Mouse (Mus musculus) mature B cell (primary cell): ENCODE measurements around the gene Sepsecs.
"Not testable (repeated sequence)": the region's sequence is repeated elsewhere in the genome, so short reads cannot be mapped to it uniquely, and the experiment has no call there.

ENCODE experiments used
- in situ Hi-C: fragments of 300-500 bp; cut with MboI; formaldehyde crosslinking; loops from 2 replicates; pipeline ENCODE4 v1.14.3; 2019

Gene Sepsecs

GRCm38 (mm10) chr5:52669426-52670191, at the start of gene Sepsecs:
Gene Sepsecs, minus strand, starts transcription at chr5:52669708.
- in situ Hi-C loops: no loop called here

- in situ Hi-C loops: no loop called here
Measured at GRCm38 (mm10) chr5:52716742-52717448, 47.4 kb upstream of the Sepsecs start.

GRCm38 (mm10) chr5:52712704-52713103, 43.2 kb upstream of the Sepsecs start:
- in situ Hi-C loops: no loop called here

- in situ Hi-C loops: no loop called here
Measured at GRCm38 (mm10) chr5:52704562-52704961, 35.1 kb upstream of the Sepsecs start.

- in situ Hi-C loops: not testable (repeated sequence)
Measured at GRCm38 (mm10) chr5:52697882-52698440, 28.5 kb upstream of the Sepsecs start.

- in situ Hi-C loops: no loop called here
Measured at GRCm38 (mm10) chr5:52697291-52697690, 27.8 kb upstream of the Sepsecs start.

GRCm38 (mm10) chr5:52687741-52688455, 18.4 kb upstream of the Sepsecs start:
- in situ Hi-C loops: no loop called here

GRCm38 (mm10) chr5:52681111-52681510, 11.6 kb upstream of the Sepsecs start:
- in situ Hi-C loops: no loop called here

GRCm38 (mm10) chr5:52680191-52680590, 10.7 kb upstream of the Sepsecs start:
- in situ Hi-C loops: no loop called here

- in situ Hi-C loops: no loop called here
Measured at GRCm38 (mm10) chr5:52678498-52679070, 9.1 kb upstream of the Sepsecs start.

GRCm38 (mm10) chr5:52677126-52677525, 7.6 kb upstream of the Sepsecs start:
- in situ Hi-C loops: no loop called here

GRCm38 (mm10) chr5:52674384-52675069, 5.0 kb upstream of the Sepsecs start:
- in situ Hi-C loops: no loop called here

GRCm38 (mm10) chr5:52673341-52673740, 3.8 kb upstream of the Sepsecs start:
- in situ Hi-C loops: no loop called here

- in situ Hi-C loops: no loop called here
Measured at GRCm38 (mm10) chr5:52670745-52671144, 1.2 kb upstream of the Sepsecs start.

GRCm38 (mm10) chr5:52666766-52667165, 2.7 kb downstream of the Sepsecs start:
- in situ Hi-C loops: no loop called here

- in situ Hi-C loops: no loop called here
Measured at GRCm38 (mm10) chr5:52657957-52658356, 11.6 kb downstream of the Sepsecs start.

- in situ Hi-C loops: no loop called here
Measured at GRCm38 (mm10) chr5:52657336-52657735, 12.2 kb downstream of the Sepsecs start.

- in situ Hi-C loops: no loop called here
Measured at GRCm38 (mm10) chr5:52655992-52656391, 13.5 kb downstream of the Sepsecs start.

GRCm38 (mm10) chr5:52654961-52655360, 14.5 kb downstream of the Sepsecs start:
- in situ Hi-C loops: no loop called here

GRCm38 (mm10) chr5:52652606-52653005, 16.9 kb downstream of the Sepsecs start:
- in situ Hi-C loops: no loop called here

GRCm38 (mm10) chr5:52652086-52652485, 17.4 kb downstream of the Sepsecs start:
- in situ Hi-C loops: no loop called here
